Mouse (Mus musculus): Measurements from ENCODE around the gene Serpina3f.

DNA sequence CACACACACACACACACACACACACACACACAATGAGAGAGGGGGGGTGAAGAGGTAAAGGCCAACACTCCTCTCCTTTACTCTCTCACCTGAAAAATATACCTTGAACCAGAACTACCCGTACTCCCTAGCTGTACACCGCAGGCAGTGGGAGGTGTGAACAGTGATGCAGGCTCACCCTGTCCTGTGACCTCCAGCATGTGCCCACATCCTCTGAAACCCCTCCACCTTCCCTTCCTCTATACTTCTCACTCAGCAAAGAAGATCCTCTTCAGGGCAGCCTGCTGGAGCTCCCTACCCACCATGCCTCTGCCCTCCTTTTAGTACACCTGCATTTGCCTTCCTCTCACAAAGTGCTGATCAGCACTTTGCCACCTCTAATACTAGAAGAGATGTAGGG lies 4.5 kb upstream of the Serpina3f start:
- TF ChIP-seq POLR2A (IDR thresholded peaks at IDR 0.05; ENCODE audit: borderline replicate concordance, insufficient read depth, low read length) = no peak
- TF ChIP-seq CTCF (IDR thresholded peaks at IDR 0.05; ENCODE audit: borderline replicate concordance, insufficient read depth, low read depth, low read length) = no peak
